Mouse (Mus musculus) heart, postnatal 10 days (tissue): Measurements from ENCODE around the gene Ociad2. TPM values are rescaled to one million over a fixed set of nuclear protein-coding genes. Genes with fewer than 3 reads are reported as not detected.

Experiments used
- DNase-seq, 2 experiments: peaks; one replicate each; pipeline ENCODE4 v3.0.0; 2021
- intact Hi-C: fragments of 180-260 bp; cut with DNase I; formaldehyde crosslinking; loops from one replicate; pipeline ENCODE4 v1.15.1; 2025
- total RNA-seq, 2 experiments: library from RNA; stranded (reverse); gene quantifications; 2 replicates each; pipeline ENCODE4 v1.2.3; 2021

Ociad2 gene
- total RNA-seq, result 1 to 10 TPM; 8.5 to 9.6 TPM

DNA sequence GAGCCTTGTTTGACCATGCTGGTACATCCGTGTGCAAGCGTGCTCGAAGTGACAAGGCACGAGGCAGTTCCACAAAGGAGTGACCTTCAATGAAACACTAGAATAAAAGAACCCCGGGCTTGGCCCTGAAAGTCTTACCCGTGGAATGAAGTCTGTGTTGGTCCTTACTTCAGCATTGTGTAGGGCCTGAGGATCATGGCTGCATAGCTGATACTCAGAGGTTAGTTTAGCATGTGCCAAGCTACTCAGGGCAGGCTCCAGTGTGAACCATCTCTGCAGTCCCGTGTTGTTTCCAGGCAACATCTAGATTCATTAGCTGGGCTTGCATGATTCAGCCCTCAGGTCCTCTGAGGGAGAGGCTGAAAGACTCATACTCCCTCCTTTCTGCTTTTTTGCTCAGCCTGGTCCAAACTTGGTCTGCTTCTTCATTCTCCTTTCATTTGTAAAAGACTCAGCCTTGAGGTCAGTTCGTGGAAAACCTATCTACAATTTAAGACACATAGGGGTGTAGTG is at the start of gene Ociad2:
Gene Ociad2, minus strand, starts transcription at position 306 of the 513 bp plus-strand sequence.
- DNase-seq, result no peak
- intact Hi-C loops, result no loop called here

DNA sequence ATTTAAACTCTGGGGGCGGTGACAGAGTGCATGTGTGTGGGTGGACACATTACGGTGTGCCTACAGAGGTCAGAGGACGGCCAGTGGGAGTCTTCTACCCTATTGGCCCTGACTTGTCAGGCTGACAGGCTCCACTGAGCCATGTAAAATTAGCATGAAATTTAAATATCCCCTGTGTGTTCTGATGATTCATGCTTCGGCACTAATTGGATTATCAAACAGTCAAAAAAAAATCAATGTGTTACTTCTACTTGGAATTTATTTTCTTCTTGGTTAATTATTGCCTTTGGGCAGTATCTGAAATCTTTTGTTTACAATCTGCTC is 42.8 kb upstream of the Ociad2 start:
- DNase-seq, result no peak
- intact Hi-C loops, result loop anchor here (5.0 kb wide), 6 partner anchors 71 to 491 kb away; no protein-coding TSS in a partner anchor

DNA sequence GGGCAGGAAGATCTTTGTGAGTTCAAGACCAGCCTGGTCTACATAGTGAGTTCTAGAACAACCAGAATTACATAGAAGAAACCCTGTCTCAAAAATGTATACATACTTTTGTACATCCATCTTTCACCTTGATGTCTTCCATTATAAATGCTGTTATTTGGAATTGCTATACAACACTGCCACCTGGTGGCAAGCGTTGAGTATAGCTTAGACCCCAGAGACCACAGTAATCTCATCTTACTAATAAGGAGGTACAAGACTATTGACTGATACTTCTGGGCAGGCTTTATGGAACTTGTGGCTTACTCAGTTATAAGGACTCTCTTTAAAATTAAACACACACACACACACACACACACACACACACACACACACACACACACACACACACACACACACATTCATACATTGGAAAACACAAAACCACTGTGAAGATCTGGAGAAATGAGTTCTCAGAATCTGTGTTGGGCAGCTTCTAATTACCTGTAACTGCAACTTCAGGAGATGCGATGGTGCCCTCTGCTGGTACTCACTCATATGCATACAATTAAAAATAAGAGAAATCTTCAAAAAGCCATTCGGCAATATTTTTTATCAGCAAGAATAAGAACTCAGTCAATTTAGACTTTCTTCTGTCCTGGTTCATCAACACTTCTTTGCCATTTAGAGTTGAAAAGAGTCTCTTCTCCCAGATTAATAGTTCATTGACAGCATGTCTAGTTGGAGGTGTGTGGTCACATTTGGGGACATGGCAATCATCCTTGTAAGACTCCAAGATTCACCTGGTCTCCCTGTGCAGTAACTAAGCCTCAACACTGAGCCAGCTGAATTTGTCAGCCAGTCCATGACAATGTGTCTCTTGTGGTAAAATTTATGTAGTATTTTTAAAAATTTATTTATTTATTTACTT is 42.2 kb upstream of the Ociad2 start:
- DNase-seq, result peak; percentile 80 to 86
- intact Hi-C loops, result loop anchor here (1.0 to 5.0 kb wide), 7 partner anchors 71 to 491 kb away; no protein-coding TSS in a partner anchor

DNA sequence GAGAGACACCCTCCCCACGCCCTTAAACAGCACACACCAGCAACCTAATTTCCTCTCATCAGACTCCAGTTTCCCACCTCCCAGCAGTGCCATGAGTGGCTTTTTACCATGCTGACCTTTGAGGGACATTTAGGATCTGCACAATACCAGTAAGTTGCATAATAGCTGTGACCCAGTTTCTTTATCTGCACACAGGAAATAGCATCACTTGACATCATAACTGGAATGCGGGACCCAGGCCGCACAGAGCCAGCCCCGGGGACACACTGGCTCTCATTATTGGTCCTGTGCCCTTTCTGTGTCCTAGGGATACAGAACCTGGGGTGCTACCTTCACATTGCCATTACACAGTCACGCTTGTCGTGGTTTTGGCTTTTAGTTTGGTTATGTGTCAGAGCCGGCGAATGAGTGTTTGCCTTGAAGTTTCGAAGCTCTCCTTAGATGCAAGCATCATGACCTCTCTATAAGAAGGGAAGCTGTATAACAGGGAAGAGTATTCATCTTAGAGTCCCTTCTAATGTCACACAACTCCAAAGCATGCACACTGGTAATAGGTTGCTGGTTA is 41.2 kb upstream of the Ociad2 start:
- no peak for DNase-seq
- intact Hi-C loops, result loop anchor here (1.0 to 5.0 kb wide), 7 partner anchors 70 to 490 kb away; no protein-coding TSS in a partner anchor

DNA sequence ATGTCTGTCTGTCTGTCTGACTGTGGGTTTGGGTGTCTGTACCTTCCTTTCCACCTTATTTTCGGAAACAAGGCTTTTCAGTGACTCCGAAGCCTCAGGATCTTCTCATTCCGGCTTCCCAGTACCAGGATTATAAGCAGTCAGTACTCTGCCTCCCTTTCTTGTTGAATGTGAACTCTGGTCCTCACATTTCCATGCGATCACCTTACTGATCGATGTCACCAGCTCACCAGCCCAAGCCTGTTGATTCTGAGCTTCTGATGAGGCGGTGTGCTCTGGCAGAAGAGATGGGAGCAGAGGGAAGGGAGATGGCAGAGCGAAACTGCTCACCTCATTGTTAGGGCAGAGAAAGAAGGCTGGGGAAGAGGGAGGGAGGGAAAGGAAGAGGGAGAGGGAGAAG is 40.7 kb upstream of the Ociad2 start:
- intact Hi-C loops, result loop anchor here (5.0 kb wide), 6 partner anchors 69 to 489 kb away; no protein-coding TSS in a partner anchor
- DNase-seq, result no peak

DNA sequence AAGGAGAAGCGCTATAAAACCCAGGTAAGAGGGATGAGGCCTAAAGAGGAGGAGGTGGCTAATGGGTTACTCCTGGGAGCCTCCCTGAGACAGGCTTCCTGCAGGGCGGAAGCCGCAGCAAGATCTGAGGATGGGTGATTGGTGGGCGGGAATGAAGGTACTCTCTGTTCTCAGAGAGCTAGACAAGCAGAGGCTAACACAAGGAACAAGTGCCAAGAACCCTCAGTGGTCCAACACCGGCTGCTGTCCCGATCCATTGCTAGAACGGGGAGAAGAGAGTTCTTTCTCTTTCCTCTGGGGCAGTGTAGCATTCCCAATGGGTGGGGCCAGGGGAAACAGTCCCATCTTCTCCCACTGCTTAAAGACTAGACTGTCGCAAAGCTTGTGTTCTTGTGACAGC is 40.0 kb upstream of the Ociad2 start:
- DNase-seq, result no peak
- intact Hi-C loops, result loop anchor here (1.0 to 5.0 kb wide), 7 partner anchors 69 to 489 kb away; no protein-coding TSS in a partner anchor

DNA sequence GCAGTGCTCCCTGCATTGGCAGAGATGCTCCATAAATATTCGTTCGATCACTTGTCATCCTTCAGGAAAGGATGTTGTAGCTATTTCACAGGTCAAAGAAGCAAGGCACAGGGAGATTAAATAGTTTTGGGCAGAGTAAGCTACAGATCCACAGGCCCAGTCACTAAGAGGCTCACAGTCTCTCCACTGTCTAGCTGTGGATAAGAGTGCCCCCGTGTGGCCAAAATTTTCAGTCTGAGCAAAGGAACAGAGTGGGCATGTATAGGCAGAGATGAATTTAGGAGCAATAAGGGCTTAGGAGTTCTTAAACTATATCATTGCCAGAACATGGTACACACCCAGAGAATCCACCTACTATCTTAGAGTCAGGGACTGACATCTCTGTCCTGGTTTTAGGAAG is 39.1 kb upstream of the Ociad2 start:
- peak; percentile 88 to 93 for DNase-seq
- intact Hi-C loops, result loop anchor here (1.0 to 5.0 kb wide), 7 partner anchors 68 to 488 kb away; no protein-coding TSS in a partner anchor

DNA sequence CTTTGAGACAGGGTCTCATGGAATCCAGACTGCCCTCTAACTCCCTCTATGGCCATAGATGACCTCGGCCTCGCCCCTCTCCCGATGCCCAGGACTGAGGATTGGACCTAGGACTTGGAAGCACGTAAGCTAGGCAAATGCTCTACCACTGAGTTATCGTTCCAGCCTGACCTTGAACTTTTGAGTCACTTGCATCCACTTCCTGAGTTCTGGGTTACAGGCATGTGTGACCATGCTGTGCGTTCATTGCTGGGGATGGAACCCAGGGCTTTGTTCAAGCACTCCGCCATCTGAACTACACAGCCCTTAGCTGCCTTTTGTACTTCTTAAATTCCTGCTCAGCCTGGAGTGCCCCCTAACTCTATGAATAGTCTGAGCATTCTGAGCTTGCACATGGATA is 35.7 kb upstream of the Ociad2 start:
- DNase-seq, result no peak
- intact Hi-C loops, result no loop called here

DNA sequence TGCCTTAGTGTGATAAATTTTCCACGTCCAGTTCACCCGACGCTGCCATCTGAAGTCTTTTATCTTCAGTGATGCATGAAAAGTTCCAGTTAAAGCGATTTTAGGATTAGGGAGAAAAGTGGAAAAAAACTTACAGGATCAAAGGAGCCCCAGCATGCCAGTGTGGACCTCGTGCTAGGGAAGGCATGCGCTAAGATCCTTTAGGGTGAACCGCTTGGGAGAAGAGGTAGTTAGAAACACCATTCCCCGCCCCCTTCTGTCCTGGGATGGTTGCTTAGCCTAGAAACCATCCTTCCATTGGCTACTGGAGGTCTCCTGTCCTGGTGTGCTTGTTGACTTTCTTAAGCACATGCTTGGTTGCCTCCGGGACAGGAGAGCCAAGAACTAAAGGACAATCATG is 35.2 kb upstream of the Ociad2 start:
- intact Hi-C loops, result no loop called here
- DNase-seq, result no peak

DNA sequence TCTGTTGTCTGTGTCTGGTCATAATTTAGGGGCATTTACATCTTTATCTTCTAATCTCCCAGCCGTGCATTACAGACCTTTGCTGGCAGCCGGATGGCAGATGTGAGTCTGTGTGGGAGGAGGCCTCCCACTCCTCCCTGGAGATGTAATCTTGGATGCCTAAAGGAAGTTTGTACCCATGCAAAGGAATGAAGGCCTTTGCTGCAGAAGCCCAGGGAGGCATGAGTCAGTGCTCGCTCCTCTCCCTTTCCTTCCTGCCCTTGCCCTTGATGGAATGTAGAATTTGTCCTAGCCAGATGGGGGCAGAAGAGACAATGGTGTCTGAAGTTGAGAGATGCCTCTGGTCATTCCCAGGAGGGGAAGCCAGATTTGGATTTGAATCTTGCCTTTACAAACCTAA is 32.4 kb upstream of the Ociad2 start:
- no peak for DNase-seq
- intact Hi-C loops, result no loop called here

DNA sequence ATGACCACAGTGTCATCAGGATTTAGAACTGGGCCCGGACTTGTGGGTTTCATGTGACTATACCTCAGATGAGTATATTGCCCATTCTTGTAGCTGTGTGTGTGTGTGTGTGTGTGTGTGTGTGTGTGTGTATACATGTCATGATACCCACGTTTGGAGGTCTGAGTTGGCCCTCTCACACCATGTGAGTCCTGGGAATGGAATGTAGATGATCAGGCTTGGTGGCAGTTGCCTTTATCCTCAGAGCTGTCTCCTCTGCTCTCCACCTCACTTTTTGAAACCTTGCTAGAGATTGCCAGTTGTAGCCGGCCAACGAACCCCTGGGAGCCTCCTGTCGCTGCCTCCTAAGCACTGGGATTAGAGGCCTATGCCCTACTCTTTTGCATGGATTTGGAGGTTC is 31.8 kb upstream of the Ociad2 start:
- no peak for DNase-seq
- intact Hi-C loops, result no loop called here

DNA sequence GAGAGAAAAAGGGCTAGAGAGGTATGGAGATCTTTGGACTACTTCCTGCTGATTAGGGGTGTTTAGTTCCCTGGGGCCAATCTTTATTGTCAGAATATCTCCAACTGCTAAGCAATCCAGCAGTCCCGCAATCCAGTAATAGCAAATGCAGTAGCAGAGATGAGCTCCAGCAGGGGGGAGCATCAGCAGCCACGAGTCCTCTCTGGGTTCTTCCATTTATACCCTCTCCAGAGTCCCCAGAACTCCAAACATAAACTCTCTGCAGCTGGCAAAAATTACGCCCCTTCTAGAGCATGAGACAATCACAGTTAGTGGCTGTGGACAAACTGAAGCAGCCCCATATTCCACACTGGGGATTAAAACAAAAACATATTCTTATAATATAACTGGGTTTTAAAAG is 28.9 kb upstream of the Ociad2 start:
- no peak for DNase-seq
- intact Hi-C loops, result no loop called here

DNA sequence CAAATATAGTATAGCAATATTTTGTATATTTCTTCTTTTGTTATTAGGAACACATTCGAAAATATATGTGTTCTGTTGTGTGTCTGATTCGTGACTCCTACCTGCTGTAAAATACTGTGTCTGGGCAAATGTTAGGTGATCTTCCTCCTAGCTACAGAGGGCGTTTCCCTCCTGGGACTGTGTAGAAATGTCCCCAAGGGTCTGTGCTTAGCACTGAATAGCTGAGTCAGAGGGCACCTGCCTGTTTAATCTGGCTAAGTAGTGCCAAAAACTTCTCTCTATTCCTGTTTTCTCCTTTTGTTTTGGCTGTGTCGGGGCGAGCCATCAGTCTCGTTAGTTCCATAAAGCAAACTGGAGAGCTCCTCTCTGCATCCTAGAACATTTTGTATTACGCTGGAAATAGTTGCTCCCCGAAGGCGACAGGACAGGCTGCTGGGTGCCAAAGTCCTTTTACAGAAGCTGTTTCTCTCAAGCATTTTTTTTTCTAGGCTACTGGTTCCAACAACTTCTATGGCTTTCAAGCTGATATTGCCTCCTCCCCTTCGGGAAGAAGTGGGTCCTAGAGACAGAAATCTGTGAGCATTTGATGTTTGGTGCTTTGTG is 28.1 kb upstream of the Ociad2 start:
- no peak for DNase-seq
- intact Hi-C loops, result no loop called here

DNA sequence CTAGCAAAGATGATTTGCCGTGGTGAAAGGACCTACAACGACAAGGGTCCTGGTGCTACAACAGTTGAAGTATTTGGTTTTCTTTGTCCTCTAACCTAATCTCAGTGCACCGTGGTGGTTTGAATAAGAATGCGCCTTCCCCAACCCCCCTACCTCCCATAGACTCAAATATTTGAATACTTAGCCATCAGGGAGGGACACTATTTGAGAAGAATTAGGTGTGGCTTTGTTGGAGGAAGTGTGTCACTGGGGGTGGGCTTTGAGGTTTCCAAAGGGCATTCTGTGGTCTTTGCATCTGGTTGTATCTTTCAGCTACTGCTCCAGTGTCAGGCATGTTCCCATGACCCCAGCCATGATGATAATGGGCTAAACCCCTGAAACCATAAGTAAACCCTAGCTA is 27.1 kb upstream of the Ociad2 start:
- no peak for DNase-seq
- intact Hi-C loops, result no loop called here

DNA sequence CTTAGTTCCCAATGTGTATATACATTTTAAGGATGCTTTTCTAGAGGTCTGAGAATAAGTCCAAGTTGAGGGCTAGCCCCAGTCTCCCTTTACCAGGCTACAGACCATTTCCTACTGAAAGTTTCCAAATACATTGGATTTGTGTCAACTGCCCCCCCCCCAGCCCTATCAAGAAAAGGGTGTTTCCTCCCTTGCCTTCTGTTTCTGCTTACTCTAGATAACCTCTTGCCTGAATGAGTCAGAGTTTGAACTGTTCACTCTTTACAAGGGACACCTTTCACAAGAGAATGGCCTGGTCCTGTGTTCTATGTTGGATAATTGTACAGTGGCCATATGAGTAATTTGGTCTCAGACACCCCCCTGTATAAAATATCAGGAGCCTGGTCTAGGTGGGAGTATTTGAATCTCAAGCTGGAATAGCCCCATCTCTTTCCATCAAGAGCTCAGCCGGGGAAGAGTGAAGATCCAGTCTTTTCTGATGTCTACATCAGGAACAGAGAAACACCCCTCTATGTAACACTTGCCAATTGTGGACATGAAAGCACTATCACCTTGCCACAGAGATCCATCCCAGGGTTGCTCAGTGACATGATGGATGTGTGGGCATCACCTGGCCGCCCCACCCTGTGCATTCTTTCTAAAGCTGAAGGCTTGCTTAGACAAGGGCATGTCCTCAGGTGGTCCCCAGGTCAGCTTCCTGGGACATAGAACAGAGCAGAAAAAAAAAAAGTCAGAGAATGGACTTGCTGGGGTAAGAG is 23.5 kb upstream of the Ociad2 start:
- intact Hi-C loops, result no loop called here
- no peak for DNase-seq

DNA sequence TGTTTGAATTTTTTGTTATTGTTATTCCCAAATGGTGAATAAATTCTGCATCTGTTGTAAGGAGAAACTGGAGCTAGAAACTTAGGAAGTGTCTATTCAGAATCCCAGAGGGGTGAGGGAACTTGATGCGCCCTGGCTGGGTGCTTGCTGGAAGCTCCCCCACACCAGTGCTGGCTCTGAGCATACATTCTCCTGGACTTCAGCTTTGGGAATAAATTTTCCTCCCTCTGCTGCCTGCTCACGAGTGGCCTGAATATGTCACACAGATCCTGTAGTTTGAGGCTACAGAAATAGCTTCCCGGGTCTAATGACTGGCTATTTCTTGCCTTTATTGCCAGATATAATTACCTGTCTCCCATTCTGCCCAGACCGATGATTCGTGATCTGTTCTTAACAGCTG is 22.0 kb upstream of the Ociad2 start:
- no peak for DNase-seq
- intact Hi-C loops, result no loop called here

DNA sequence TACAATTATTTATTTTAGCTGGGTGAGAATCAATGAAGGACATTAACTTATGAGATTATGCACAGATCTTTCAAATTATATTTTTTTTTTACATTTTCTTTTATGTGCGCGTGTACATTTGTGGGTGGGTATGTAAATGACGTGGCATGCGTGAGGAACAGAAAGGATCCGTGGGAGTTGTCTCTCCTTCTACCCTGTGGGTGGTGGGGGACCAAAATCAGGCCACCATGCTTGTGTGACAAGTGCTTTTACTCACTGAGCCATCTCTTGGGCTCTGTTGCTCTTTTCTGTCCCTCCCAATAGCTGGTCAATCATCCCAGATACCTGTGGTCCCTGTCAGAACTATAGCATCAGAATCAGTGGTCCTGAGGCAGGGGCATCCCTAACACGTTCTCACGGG is 21.5 kb upstream of the Ociad2 start:
- intact Hi-C loops, result no loop called here

DNA sequence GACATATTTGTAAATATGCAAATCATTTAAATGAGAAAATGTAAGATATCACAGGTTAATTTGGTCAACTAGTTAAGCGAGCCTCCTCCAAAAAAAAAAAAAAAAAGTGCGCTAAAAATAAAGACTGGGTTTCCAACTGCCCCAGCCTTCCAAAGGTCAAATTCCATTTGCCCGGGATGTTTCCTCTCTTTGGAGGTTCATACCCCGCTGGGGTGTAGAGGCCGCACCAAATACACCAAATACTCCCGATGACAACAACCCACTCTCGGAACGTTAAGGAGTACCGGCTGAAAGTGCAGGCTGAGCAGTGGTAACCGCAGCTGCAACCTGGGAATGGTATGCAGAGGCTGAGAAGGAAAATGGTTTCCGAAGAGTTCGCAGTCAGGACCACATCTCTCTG is 19.4 kb upstream of the Ociad2 start:
- intact Hi-C loops, result no loop called here
- no peak for DNase-seq

More for the DNA sequence above, 21.5 kb upstream of the Ociad2 start:
- no peak for DNase-seq

DNA sequence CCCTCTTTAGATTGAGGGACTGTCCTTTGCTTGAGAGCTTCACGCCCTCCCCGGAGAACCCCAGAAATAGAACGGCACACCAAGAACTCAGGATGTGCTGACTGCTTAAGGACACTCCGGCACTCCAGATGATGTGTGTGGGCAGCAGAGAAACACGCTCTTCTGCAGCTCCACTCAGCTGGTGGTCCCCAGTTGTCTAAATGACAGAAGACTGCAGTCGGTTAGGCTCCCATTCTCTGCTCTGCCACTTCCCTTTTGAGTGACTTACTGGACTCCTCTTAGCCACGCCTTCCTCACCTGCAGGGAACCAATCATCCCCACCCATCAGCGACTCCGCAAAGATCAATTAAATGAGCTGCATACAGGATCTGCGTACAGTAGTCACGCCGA is 18.9 kb upstream of the Ociad2 start:
- intact Hi-C loops, result no loop called here
- no peak for DNase-seq

DNA sequence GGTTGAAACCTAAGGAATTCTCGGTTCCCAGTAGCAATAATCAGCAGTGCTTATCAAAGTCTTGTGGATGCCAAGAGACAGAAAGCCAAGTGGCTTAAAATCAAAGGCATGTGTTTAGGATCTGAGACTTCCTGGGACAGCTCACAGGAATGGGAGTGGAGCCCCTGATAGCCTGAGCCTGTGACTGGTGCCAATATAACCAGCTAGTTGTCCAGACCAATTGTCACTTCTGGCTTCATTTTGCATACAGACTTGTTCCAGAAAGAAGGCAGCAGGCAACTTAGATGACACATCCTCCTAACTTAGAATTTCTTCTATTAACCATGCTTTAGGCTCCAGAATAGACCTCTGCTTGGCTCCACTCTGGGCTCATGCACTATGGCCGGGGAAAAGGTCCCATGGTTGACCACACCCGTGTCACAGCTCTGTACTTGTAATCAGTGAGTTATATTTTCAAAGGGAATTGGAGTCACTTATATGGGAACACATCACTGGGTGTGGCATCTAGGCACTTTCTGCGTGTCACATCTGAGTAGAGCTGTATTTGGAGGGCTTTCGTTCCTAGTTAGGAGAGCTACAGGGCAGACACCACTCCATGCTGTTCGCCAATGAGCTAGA is 18.4 kb upstream of the Ociad2 start:
- DNase-seq, result peak; percentile 31 to 38
- intact Hi-C loops, result no loop called here
